Mouse (Mus musculus) adrenal gland, postnatal 36 days (tissue): ENCODE results near the gene Bmper. TPM values are rescaled to one million over a fixed set of nuclear protein-coding genes. Genes with fewer than 3 reads are reported as not detected.

Source experiments
- DNase-seq, 2 experiments: peaks; one replicate each; pipeline ENCODE4 v3.0.0; 2021; ENCODE audit warnings: mixed read lengths in 1 of 2
- total RNA-seq, 2 experiments: library from RNA; stranded (reverse); gene quantifications; 2 replicates each; pipeline ENCODE4 v1.2.3; 2021

Bmper gene
- total RNA-seq, 2 experiments from 2014 or later = 2.2 to 2.7 TPM

GRCm38 (mm10) chr9:23235368-23236002 is 12.6 kb downstream of the Bmper start:
- DNase-seq = no peak

- DNase-seq = no peak
Observed at GRCm38 (mm10) chr9:23236635-23237279, 13.9 kb downstream of the Bmper start.

- no peak for DNase-seq
Observed at GRCm38 (mm10) chr9:23239011-23239410, 16.1 kb downstream of the Bmper start.

- DNase-seq = peak; percentile 44 to 72
Observed at GRCm38 (mm10) chr9:23242911-23243310, 20.0 kb downstream of the Bmper start.

- no peak for DNase-seq
Observed at GRCm38 (mm10) chr9:23243869-23244268, 21.0 kb downstream of the Bmper start.

GRCm38 (mm10) chr9:23246389-23246788 is 23.5 kb downstream of the Bmper start:
- DNase-seq = peak; percentile 7 to 46

- DNase-seq = peak; percentile 87 to 89
Observed at GRCm38 (mm10) chr9:23250026-23250425, 27.1 kb downstream of the Bmper start.

- DNase-seq = no peak
Observed at GRCm38 (mm10) chr9:23251001-23251400, 28.1 kb downstream of the Bmper start.

GRCm38 (mm10) chr9:23253624-23254023 is 30.7 kb downstream of the Bmper start:
- no peak for DNase-seq

GRCm38 (mm10) chr9:23254237-23255214 is 31.6 kb downstream of the Bmper start:
- DNase-seq = no peak

GRCm38 (mm10) chr9:23255841-23256240 is 33.0 kb downstream of the Bmper start:
- DNase-seq = peak; percentile 12 to 31

- DNase-seq = no peak
Observed at GRCm38 (mm10) chr9:23256576-23256975, 33.7 kb downstream of the Bmper start.

- DNase-seq = no peak
Observed at GRCm38 (mm10) chr9:23261834-23262233, 39.0 kb downstream of the Bmper start.

- DNase-seq = no peak
Observed at GRCm38 (mm10) chr9:23262851-23263250, 40.0 kb downstream of the Bmper start.

- no peak for DNase-seq
Observed at GRCm38 (mm10) chr9:23264471-23264870, 41.6 kb downstream of the Bmper start.

GRCm38 (mm10) chr9:23268609-23269008 is 45.7 kb downstream of the Bmper start:
- DNase-seq = no peak

- no peak for DNase-seq
Observed at GRCm38 (mm10) chr9:23269087-23269486, 46.2 kb downstream of the Bmper start.

- DNase-seq = no peak
Observed at GRCm38 (mm10) chr9:23276244-23276643, 53.4 kb downstream of the Bmper start.

- no peak for DNase-seq
Observed at GRCm38 (mm10) chr9:23284940-23285460, 62.1 kb downstream of the Bmper start.

- DNase-seq = no peak
Observed at GRCm38 (mm10) chr9:23293574-23293973, 70.7 kb downstream of the Bmper start.

- DNase-seq = no peak
Observed at GRCm38 (mm10) chr9:23295569-23295968, 72.7 kb downstream of the Bmper start.

GRCm38 (mm10) chr9:23297491-23298170 is 74.8 kb downstream of the Bmper start:
- no peak for DNase-seq
